Mouse (Mus musculus): ENCODE measurements around the gene March1.

DNA sequence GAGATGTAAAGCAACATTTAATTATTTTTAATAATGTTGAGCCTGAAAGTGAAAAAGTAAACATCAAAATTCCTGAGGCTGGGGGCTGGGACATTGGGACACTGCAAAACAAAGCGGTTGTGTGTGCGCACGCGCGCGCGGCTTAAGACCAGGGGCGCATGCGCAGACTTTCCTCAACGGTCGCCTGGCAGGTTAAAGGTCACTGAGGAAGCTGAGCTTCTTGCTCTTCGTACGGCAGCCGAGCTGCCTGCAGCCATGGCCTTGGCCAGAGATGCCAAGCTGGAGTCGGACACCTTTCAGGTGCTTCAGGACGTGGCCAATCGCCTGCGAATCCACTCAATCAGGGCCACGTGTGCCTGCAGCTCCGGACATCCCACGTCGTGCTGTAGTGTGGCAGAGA lies 893.8 kb downstream of the March1 start, which contains the start of gene Tktl2:
- TF ChIP-seq CTCF (IDR thresholded peaks at IDR 0.05; ENCODE audit: borderline replicate concordance, insufficient read depth, low read depth, low read length) (no peak), POLR2A (IDR thresholded peaks at IDR 0.05; ENCODE audit: borderline replicate concordance, insufficient read depth, low read length) (no peak)

All from cerebellum, adult 2 months (tissue).